Mouse (Mus musculus) midbrain, postnatal 0 days (tissue): Measurements from ENCODE around the gene Timp2. TPM values are rescaled to one million over a fixed set of nuclear protein-coding genes. Genes with fewer than 3 reads are reported as not detected.
A peak's percentile ranks its signal among the peaks of the same experiment; 100 is the strongest.

Source experiments
- ATAC-seq: fragments of 200-750 bp; cut with Nextera tagmentation; 2 replicates; pipeline ENCODE4 v1.8.0; 2017; ENCODE audit warnings: moderate number of reproducible peaks, mild to moderate bottlenecking, moderate TSS enrichment, moderate library complexity; ENCODE audit not compliant: low FRiP score
- DNase-seq: peaks from one replicate; pipeline ENCODE4 v3.0.0-alpha.2; 2015; ENCODE audit warnings: low spot score
- H3K27ac ChIP-seq: fragments of 300-500 bp; sonication (generic); 2 replicates; pipeline ENCODE4 v1.5.1; 2014; ENCODE audit warnings: low read depth, mild to moderate bottlenecking, low read length, mixed read lengths
- H3K27me3 ChIP-seq: fragments of 300-500 bp; sonication (generic); 2 replicates; pipeline ENCODE4 v1.6.1; 2014; ENCODE audit warnings: low read length, control low read depth, mixed read lengths; ENCODE audit not compliant: insufficient read depth
- H3K36me3 ChIP-seq: fragments of 300-500 bp; sonication (generic); 2 replicates; pipeline ENCODE4 v1.6.1; 2014; ENCODE audit warnings: low read length, control low read depth, mixed read lengths; ENCODE audit not compliant: insufficient read depth
- H3K4me1 ChIP-seq: fragments of 300-500 bp; sonication (generic); 2 replicates; pipeline ENCODE4 v1.6.1; 2014; ENCODE audit warnings: mild to moderate bottlenecking, control low read depth, antibody characterized with exemption, low read length, mixed read lengths; ENCODE audit not compliant: insufficient read depth
- H3K4me2 ChIP-seq: fragments of 300-500 bp; sonication (generic); 2 replicates; pipeline ENCODE4 v1.6.1; 2014; ENCODE audit warnings: low read depth, mild to moderate bottlenecking, low read length, mixed read lengths; ENCODE audit not compliant: poor library complexity, severe bottlenecking
- H3K4me3 ChIP-seq: fragments of 300-500 bp; sonication (generic); 2 replicates; pipeline ENCODE4 v1.5.1; 2014; ENCODE audit warnings: low read depth, mild to moderate bottlenecking, low read length, moderate library complexity
- H3K9ac ChIP-seq: fragments of 300-500 bp; sonication (generic); replicated peaks from 2 replicates; pipeline ENCODE4 v1.6.1; 2014; ENCODE audit warnings: mild to moderate bottlenecking, low read length, moderate library complexity, mixed read lengths; ENCODE audit not compliant: poor library complexity, severe bottlenecking
- H3K9me3 ChIP-seq: fragments of 300-500 bp; sonication (generic); 2 replicates; pipeline ENCODE4 v1.6.1; 2016; ENCODE audit warnings: low read length, control low read depth
- CTCF ChIP-seq: IDR thresholded peaks from 2 replicates; pipeline ENCODE4 v1.5.1; 2016; ENCODE audit warnings: antibody characterized with exemption, mild to moderate bottlenecking
- WGBS: fragments of 180-500 bp; shearing (Covaris S2); extraction: QIAGEN DNeasy Blood & Tissue Kit; methylation state at CpG from one replicate; pipeline ENCODE4 v1.1.7; 2014; 5-methylcytosine and 5-hydroxymethylcytosine counted together
- polyA plus RNA-seq: library from polyadenylated mRNA; unstranded; fragments of >200 nt; fragmentation: Nextera tagmentation; extraction: Ambion mirVana; gene quantifications from 2 replicates; pipeline ENCODE4 v1.2.1, GENCODE M21; 2015
- total RNA-seq: library from RNA; depleted of rRNA; stranded (reverse); fragments of >200 nt; gene quantifications from 2 replicates; pipeline ENCODE4 v1.2.3, GENCODE M21; 2014

Gene Timp2
- total and polyA plus RNA-seq, 2 experiments from 2014 or later, result 140 to 217 TPM

GRCm38 (mm10) chr11:118328511-118328910, 27.0 kb downstream of the Timp2 start:
- no peak overlapping the region for H3K4me3 ChIP-seq
- peaks cover 4% of the 10 kb centered on the region for H3K4me1 ChIP-seq
- H3K27ac ChIP-seq, result no peak overlapping the region; the same call in 1 of the 2 replicates
- no peak overlapping the region for H3K4me2 ChIP-seq
- H3K36me3 ChIP-seq, result no peaks in the 10 kb centered on the region
- no peak for TF ChIP-seq CTCF
- DNase-seq (no peak), ATAC-seq (no peak)
- H3K9ac ChIP-seq, result no peak overlapping the region
- 98% methylated on average over 6 of the region's 6 CpGs for WGBS
- H3K27me3 ChIP-seq, result no peaks in the 10 kb centered on the region
- H3K9me3 ChIP-seq, result no peaks in the 10 kb centered on the region

GRCm38 (mm10) chr11:118326991-118327971, 28.3 kb downstream of the Timp2 start:
- no peaks in the 10 kb centered on the region for H3K9me3 ChIP-seq
- DNase-seq (peak; percentile 96), ATAC-seq (peak; percentile 82)
- no peaks in the 10 kb centered on the region for H3K36me3 ChIP-seq
- peak overlapping the region; percentile 84 for H3K27ac ChIP-seq
- H3K4me2 ChIP-seq, result peak overlapping the region; percentile 20; the same call in 1 of the 2 replicates
- H3K27me3 ChIP-seq, result no peaks in the 10 kb centered on the region
- H3K9ac ChIP-seq, result 0 out of 2 replicates have a peak overlapping the region, but pooled peaks have one; percentile 13
- WGBS, result 56% methylated on average over 24 of the region's 24 CpGs
- no peak overlapping the region for H3K4me3 ChIP-seq
- no peak for TF ChIP-seq CTCF
- H3K4me1 ChIP-seq, result peaks cover 5% of the 10 kb centered on the region

DNA sequence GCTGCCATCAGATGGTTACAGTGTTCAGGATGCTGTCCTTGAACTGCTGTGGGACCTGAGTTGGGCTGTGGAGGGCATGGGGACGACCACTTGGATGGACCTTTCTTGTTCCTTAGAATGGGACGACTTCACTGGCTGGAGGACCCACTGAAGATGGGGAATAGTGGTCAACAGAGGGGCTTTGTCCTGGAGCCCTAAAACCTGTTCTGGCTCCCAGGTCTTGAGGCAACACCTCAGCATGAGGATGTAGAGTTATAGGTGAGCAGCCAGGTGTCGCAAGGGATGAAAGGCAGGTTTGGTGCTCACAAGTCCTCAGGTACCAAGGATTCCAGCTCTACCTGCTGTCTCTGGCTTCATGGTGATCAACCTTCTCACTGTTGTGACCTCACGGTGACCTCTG, 29.0 kb downstream of the Timp2 start:
- Histone ChIP-seq H3K9me3 (no peaks in the 10 kb centered on the region), H3K4me2 (no peak overlapping the region), H3K4me3 (no peak overlapping the region), H3K27me3 (no peaks in the 10 kb centered on the region), H3K36me3 (no peaks in the 10 kb centered on the region), H3K9ac (no peak overlapping the region), H3K4me1 (peaks cover 11% of the 10 kb centered on the region), H3K27ac (0 out of 2 replicates have a peak overlapping the region, but pooled peaks have one; percentile 32)
- WGBS, result 90% methylated on average over 4 of the region's 4 CpGs
- no peak for TF ChIP-seq CTCF
- ATAC-seq (no peak), DNase-seq (no peak)

GRCm38 (mm10) chr11:118324541-118324940, 31.0 kb downstream of the Timp2 start:
- DNase-seq, result no peak
- TF ChIP-seq CTCF, result no peak
- H3K4me3 ChIP-seq, result no peak overlapping the region
- H3K36me3 ChIP-seq, result 0 out of 2 replicates have a peak, but pooled peaks cover 6% of the 10 kb centered on the region
- no peak overlapping the region for H3K9ac ChIP-seq
- no peaks in the 10 kb centered on the region for H3K9me3 ChIP-seq
- no peak overlapping the region for H3K4me2 ChIP-seq
- ATAC-seq, result no peak
- 84% methylated on average over 5 of the region's 5 CpGs for WGBS
- H3K4me1 ChIP-seq, result peaks cover 14% of the 10 kb centered on the region
- H3K27ac ChIP-seq, result no peak overlapping the region
- no peaks in the 10 kb centered on the region for H3K27me3 ChIP-seq

DNA sequence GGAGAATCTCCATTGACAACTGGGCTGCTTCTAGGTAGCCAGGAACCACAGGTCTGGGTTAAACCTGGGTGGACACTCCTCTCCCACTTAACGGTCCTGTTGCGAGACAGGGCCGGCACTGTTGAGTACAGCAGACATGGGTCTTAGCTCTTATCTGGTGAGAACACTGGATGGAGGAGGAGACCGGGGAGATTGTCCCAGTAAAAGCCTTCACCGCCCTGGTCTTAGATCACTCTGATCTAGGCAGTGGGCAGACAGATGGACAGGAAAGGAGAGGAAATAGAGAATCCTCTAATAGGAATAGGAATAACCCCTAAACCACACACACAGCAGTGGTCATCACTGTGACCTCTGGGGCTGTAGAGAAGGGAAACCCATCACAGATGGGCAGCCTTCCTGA, 31.6 kb downstream of the Timp2 start:
- 92% methylated on average over 5 of the region's 5 CpGs for WGBS
- H3K9me3 ChIP-seq, result no peaks in the 10 kb centered on the region
- H3K27me3 ChIP-seq, result no peaks in the 10 kb centered on the region
- DNase-seq (no peak), ATAC-seq (no peak)
- no peak overlapping the region for H3K9ac ChIP-seq
- H3K4me1 ChIP-seq, result peaks cover 14% of the 10 kb centered on the region
- H3K36me3 ChIP-seq, result 0 out of 2 replicates have a peak, but pooled peaks cover 6% of the 10 kb centered on the region
- no peak overlapping the region for H3K4me3 ChIP-seq
- no peak for TF ChIP-seq CTCF
- no peak overlapping the region for H3K27ac ChIP-seq
- H3K4me2 ChIP-seq, result no peak overlapping the region

GRCm38 (mm10) chr11:118322647-118323046, 32.9 kb downstream of the Timp2 start:
- DNase-seq, result peak; percentile 47
- Histone ChIP-seq H3K4me1 (peaks cover 10% of the 10 kb centered on the region), H3K36me3 (0 out of 2 replicates have a peak, but pooled peaks cover 6% of the 10 kb centered on the region), H3K27me3 (no peaks in the 10 kb centered on the region), H3K4me2 (no peak overlapping the region), H3K27ac (no peak overlapping the region), H3K9ac (no peak overlapping the region), H3K9me3 (no peaks in the 10 kb centered on the region), H3K4me3 (no peak overlapping the region)
- 59% methylated on average over 3 of the region's 3 CpGs for WGBS
- no peak for TF ChIP-seq CTCF
- ATAC-seq, result no peak
